Mouse (Mus musculus) hindbrain, postnatal 0 days (tissue): ENCODE results near the gene Urah. TPM values are rescaled to one million over a fixed set of nuclear protein-coding genes. Genes with fewer than 3 reads are reported as not detected.

Experiments used
- ATAC-seq: fragments of 200-750 bp; cut with Nextera tagmentation; 2 replicates; pipeline ENCODE4 v1.8.0; 2017; ENCODE audit warnings: mild to moderate bottlenecking, moderate TSS enrichment, moderate library complexity
- DNase-seq: peaks from one replicate; pipeline ENCODE4 v3.0.0-alpha.2; 2015; ENCODE audit warnings: low spot score
- H3K27ac ChIP-seq: fragments of 300-500 bp; sonication (generic); 2 replicates; pipeline ENCODE4 v1.5.1; 2014; ENCODE audit warnings: mild to moderate bottlenecking
- H3K27me3 ChIP-seq: fragments of 300-500 bp; sonication (generic); 2 replicates; pipeline ENCODE4 v1.6.1; 2014; ENCODE audit warnings: low read length, mixed read lengths; ENCODE audit not compliant: insufficient read depth
- H3K36me3 ChIP-seq: fragments of 300-500 bp; sonication (generic); 2 replicates; pipeline ENCODE4 v1.6.1; 2014; ENCODE audit warnings: low read length, mixed read lengths; ENCODE audit not compliant: insufficient read depth
- H3K4me1 ChIP-seq: fragments of 300-500 bp; sonication (generic); 2 replicates; pipeline ENCODE4 v1.6.1; 2014; ENCODE audit warnings: antibody characterized with exemption, low read length, mixed read lengths; ENCODE audit not compliant: insufficient read depth
- H3K4me2 ChIP-seq: fragments of 300-500 bp; sonication (generic); 2 replicates; pipeline ENCODE4 v1.6.1; 2014; ENCODE audit warnings: low read depth, mild to moderate bottlenecking, low read length, moderate library complexity, mixed read lengths
- H3K4me3 ChIP-seq: fragments of 300-500 bp; sonication (generic); 2 replicates; pipeline ENCODE4 v1.5.1; 2014; ENCODE audit warnings: low read length
- H3K9ac ChIP-seq: fragments of 300-500 bp; sonication (generic); replicated peaks from 2 replicates; pipeline ENCODE4 v1.6.1; 2014; ENCODE audit warnings: mild to moderate bottlenecking, low read length, moderate library complexity, mixed read lengths
- H3K9me3 ChIP-seq: fragments of 300-500 bp; sonication (generic); 2 replicates; pipeline ENCODE4 v1.6.1; 2016; ENCODE audit warnings: low read length, mixed read lengths
- CTCF ChIP-seq: IDR thresholded peaks from 2 replicates; pipeline ENCODE4 v1.5.1; 2016; ENCODE audit warnings: antibody characterized with exemption, control low read depth, low read depth
- WGBS: fragments of 180-500 bp; shearing (Covaris S2); extraction: QIAGEN DNeasy Blood & Tissue Kit; methylation state at CpG from one replicate; pipeline ENCODE4 v1.1.7; 2014; 5-methylcytosine and 5-hydroxymethylcytosine counted together
- polyA plus RNA-seq: library from polyadenylated mRNA; unstranded; fragments of >200 nt; fragmentation: Nextera tagmentation; extraction: Ambion mirVana; gene quantifications from 2 replicates; pipeline ENCODE4 v1.2.1, GENCODE M21; 2015
- total RNA-seq: library from RNA; depleted of rRNA; stranded (reverse); fragments of >200 nt; gene quantifications from 2 replicates; pipeline ENCODE4 v1.2.3, GENCODE M21; 2014

Urah gene
- total and polyA plus RNA-seq, 2 experiments from 2014 or later: 0.37 to 0.80 TPM

GRCm38 (mm10) chr7:140846676-140847075, 11.9 kb downstream of the Urah start:
- Histone ChIP-seq H3K9ac (no peak overlapping the region), H3K4me1 (no peaks in the 10 kb centered on the region), H3K36me3 (0 out of 2 replicates have a peak, but pooled peaks cover 3% of the 10 kb centered on the region), H3K27ac (no peak overlapping the region), H3K27me3 (peaks cover 1% of the 10 kb centered on the region; the same call in 1 of the 2 replicates), H3K9me3 (no peaks in the 10 kb centered on the region), H3K4me2 (no peak overlapping the region), H3K4me3 (no peak overlapping the region)
- no peak for TF ChIP-seq CTCF
- ATAC-seq (no peak), DNase-seq (no peak)
- 87% methylated on average over 10 of the region's 10 CpGs for WGBS

GRCm38 (mm10) chr7:140847755-140848580, 13.2 kb downstream of the Urah start, which contains the start of gene Odf3:
TSS of gene Odf3 (plus strand) at chr7:140847805.
- no peak; the same call in 1 of the 2 replicates for ATAC-seq
- Histone ChIP-seq H3K9me3 (no peaks in the 10 kb centered on the region), H3K9ac (0 out of 2 replicates have a peak within 1 kb of the TSS, but pooled peaks have one; percentile 13), H3K27me3 (no peaks in the 10 kb centered on the region), H3K4me3 (no peak within 1 kb of the TSS), H3K36me3 (peaks cover 14% of the 10 kb centered on the region; the same call in 1 of the 2 replicates), H3K27ac (no peak within 1 kb of the TSS), H3K4me1 (no peaks in the 10 kb centered on the region), H3K4me2 (no peak within 1 kb of the TSS)
- no peak for TF ChIP-seq CTCF
- peak; percentile 55 for DNase-seq
- 59% methylated on average over 11 of the region's 11 CpGs for WGBS

DNA sequence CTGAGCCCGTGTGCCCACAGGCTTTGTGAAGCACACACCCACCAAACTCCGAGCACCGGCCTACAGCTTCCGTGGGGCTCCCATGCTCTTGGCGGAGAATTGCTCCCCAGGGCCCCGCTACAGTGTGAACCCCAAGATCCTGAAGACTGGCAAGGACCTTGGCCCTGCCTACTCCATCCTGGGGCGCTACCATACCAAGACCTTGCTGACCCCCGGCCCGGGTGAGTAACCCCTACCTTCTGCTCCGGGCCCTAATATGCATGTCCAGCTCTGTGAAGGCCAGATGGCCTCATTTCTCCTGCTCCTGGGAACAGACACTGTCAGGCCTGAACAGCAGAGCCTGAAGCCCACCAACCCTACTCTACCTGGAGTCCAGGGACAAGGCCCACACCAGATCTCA, 13.8 kb downstream of the Urah start:
- Histone ChIP-seq H3K9ac (0 out of 2 replicates have a peak overlapping the region, but pooled peaks have one; percentile 13), H3K4me2 (no peak overlapping the region), H3K27me3 (no peaks in the 10 kb centered on the region), H3K36me3 (peaks cover 21% of the 10 kb centered on the region; the same call in 1 of the 2 replicates), H3K4me3 (no peak overlapping the region), H3K27ac (no peak overlapping the region), H3K4me1 (no peaks in the 10 kb centered on the region), H3K9me3 (no peaks in the 10 kb centered on the region)
- 85% methylated on average over 10 of the region's 10 CpGs for WGBS
- TF ChIP-seq CTCF: no peak
- DNase-seq (no peak), ATAC-seq (no peak)

GRCm38 (mm10) chr7:140851916-140852315, 17.1 kb downstream of the Urah start:
- H3K4me1 ChIP-seq: peaks cover 9% of the 10 kb centered on the region; the same call in 1 of the 2 replicates
- no peak for TF ChIP-seq CTCF
- no peak overlapping the region for H3K4me3 ChIP-seq
- ATAC-seq (no peak), DNase-seq (no peak)
- H3K36me3 ChIP-seq: peaks cover 30% of the 10 kb centered on the region; the same call in 1 of the 2 replicates
- H3K9ac ChIP-seq: no peak overlapping the region
- 95% methylated on average over 4 of the region's 4 CpGs for WGBS
- no peaks in the 10 kb centered on the region for H3K9me3 ChIP-seq
- H3K27ac ChIP-seq: no peak overlapping the region
- no peaks in the 10 kb centered on the region for H3K27me3 ChIP-seq
- no peak overlapping the region for H3K4me2 ChIP-seq

DNA sequence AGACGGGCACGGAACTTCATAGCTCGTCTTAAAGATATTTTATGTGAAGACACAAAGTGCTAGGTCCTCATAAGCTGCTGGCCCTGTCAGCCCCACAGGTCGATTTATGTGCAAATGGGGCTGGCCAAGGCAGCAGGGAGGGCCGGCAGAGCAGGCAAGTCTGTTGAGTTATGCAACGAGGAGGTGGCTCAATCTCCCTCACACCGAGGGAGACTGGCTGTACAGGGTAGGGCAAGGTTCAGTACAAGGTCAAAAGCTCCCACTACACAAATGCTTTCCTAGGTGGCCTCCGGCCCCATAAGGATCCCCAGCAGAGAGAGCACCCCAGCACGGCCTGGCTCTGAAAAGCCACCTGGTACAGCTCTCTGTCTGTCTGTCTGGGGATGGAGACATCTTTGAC, 18.6 kb downstream of the Urah start:
- Histone ChIP-seq H3K27me3 (no peaks in the 10 kb centered on the region), H3K4me1 (peaks cover 14% of the 10 kb centered on the region), H3K9ac (no peak overlapping the region), H3K36me3 (peaks cover 30% of the 10 kb centered on the region; the same call in 1 of the 2 replicates), H3K27ac (no peak overlapping the region), H3K9me3 (no peaks in the 10 kb centered on the region), H3K4me2 (no peak overlapping the region), H3K4me3 (no peak overlapping the region)
- ATAC-seq (no peak), DNase-seq (no peak)
- 87% methylated on average over 9 of the region's 9 CpGs for WGBS
- TF ChIP-seq CTCF: no peak

DNA sequence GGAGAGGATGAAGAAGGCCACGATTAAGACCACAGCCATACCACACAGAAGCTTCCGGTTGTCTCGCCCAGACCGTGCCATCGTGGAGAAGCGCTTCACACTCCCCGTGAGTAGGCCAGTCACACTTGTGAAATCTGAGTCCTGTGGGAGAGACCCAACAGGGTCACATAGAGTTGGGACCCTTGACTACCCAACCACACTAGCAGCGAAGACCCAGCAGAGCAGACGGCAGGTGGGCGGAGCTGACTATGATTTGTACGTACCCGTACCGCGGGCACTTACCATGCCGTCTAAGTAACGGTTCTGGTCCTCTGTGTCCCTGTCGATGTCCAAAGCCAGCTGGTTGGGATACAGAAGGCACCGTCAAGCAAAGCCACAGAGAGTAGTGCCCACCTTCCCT, 19.7 kb downstream of the Urah start:
- WGBS: 93% methylated on average over 18 of the region's 18 CpGs
- Histone ChIP-seq H3K4me1 (peaks cover 23% of the 10 kb centered on the region), H3K4me2 (no peak overlapping the region), H3K27ac (no peak overlapping the region), H3K9me3 (no peaks in the 10 kb centered on the region), H3K36me3 (peaks cover 36% of the 10 kb centered on the region; the same call in 1 of the 2 replicates), H3K27me3 (no peaks in the 10 kb centered on the region), H3K9ac (no peak overlapping the region), H3K4me3 (no peak overlapping the region)
- ATAC-seq: no peak
- no peak for DNase-seq
- no peak for TF ChIP-seq CTCF

- H3K27ac ChIP-seq: no peak overlapping the region
Observed at GRCm38 (mm10) chr7:140855181-140855580, 20.4 kb downstream of the Urah start.

More at GRCm38 (mm10) chr7:140855181-140855580, 20.4 kb downstream of the Urah start:
- Histone ChIP-seq H3K27me3 (no peaks in the 10 kb centered on the region), H3K9ac (peak overlapping the region; percentile 80), H3K36me3 (peaks cover 40% of the 10 kb centered on the region; the same call in 1 of the 2 replicates), H3K4me1 (peaks cover 23% of the 10 kb centered on the region), H3K4me2 (peak overlapping the region; percentile 97), H3K9me3 (no peaks in the 10 kb centered on the region), H3K4me3 (peak overlapping the region; percentile 88)
- no peak for TF ChIP-seq CTCF
- ATAC-seq (no peak), DNase-seq (no peak)
- 78% methylated on average over 9 of the region's 9 CpGs for WGBS
